Mouse (Mus musculus) neural tube, embryonic 14.5 days (tissue): ENCODE data around the gene Noxa1. TPM values are rescaled to one million over a fixed set of nuclear protein-coding genes. Genes with fewer than 3 reads are reported as not detected.

Experiments
- ATAC-seq: fragments of 200-750 bp; cut with Nextera tagmentation; 2 replicates; pipeline ENCODE4 v1.8.0; 2017; ENCODE audit warnings: low read depth, mild to moderate bottlenecking, moderate TSS enrichment, moderate library complexity
- H3K27ac ChIP-seq: fragments of 300-500 bp; sonication (generic); 2 replicates; pipeline ENCODE4 v1.5.1; 2014; ENCODE audit warnings: low read depth, mild to moderate bottlenecking, control low read depth, low read length, moderate library complexity, mixed read lengths
- H3K27me3 ChIP-seq: fragments of 300-500 bp; sonication (generic); 2 replicates; pipeline ENCODE4 v1.6.1; 2014; ENCODE audit warnings: low read length; ENCODE audit not compliant: control insufficient read depth, insufficient read depth
- H3K36me3 ChIP-seq: fragments of 300-500 bp; sonication (generic); 2 replicates; pipeline ENCODE4 v1.6.1; 2014; ENCODE audit warnings: low read length, mixed read lengths; ENCODE audit not compliant: control insufficient read depth, insufficient read depth
- H3K4me1 ChIP-seq: fragments of 300-500 bp; sonication (generic); 2 replicates; pipeline ENCODE4 v1.6.1; 2014; ENCODE audit warnings: low read length; ENCODE audit not compliant: control insufficient read depth, insufficient read depth
- H3K4me2 ChIP-seq: fragments of 300-500 bp; sonication (generic); 2 replicates; pipeline ENCODE4 v1.6.1; 2014; ENCODE audit warnings: mild to moderate bottlenecking, low read depth, low read length, control low read depth
- H3K4me3 ChIP-seq: fragments of 300-500 bp; sonication (generic); 2 replicates; pipeline ENCODE4 v1.5.1; 2014; ENCODE audit warnings: low read depth, low read length, control low read depth, mixed read lengths
- H3K9ac ChIP-seq: fragments of 300-500 bp; sonication (generic); replicated peaks from 2 replicates; pipeline ENCODE4 v1.6.1; 2014; ENCODE audit warnings: low read depth, mild to moderate bottlenecking, control low read depth, low read length, mixed read lengths
- H3K9me3 ChIP-seq: fragments of 300-500 bp; sonication (generic); 2 replicates; pipeline ENCODE4 v1.6.1; 2016; ENCODE audit warnings: low read length; ENCODE audit not compliant: control insufficient read depth
- WGBS: fragments of 180-500 bp; shearing (Covaris S2); extraction: QIAGEN DNeasy Blood & Tissue Kit; methylation state at CpG from one replicate; pipeline ENCODE4 v1.1.7; 2014; 5-methylcytosine and 5-hydroxymethylcytosine counted together
- polyA plus RNA-seq: library from polyadenylated mRNA; unstranded; fragments of >200 nt; fragmentation: Nextera tagmentation; extraction: Ambion mirVana; gene quantifications from 2 replicates; pipeline ENCODE4 v1.2.1, GENCODE M21; 2014

Noxa1 gene
- polyA plus RNA-seq, 1 experiment from 2014 or later, result not detected

DNA sequence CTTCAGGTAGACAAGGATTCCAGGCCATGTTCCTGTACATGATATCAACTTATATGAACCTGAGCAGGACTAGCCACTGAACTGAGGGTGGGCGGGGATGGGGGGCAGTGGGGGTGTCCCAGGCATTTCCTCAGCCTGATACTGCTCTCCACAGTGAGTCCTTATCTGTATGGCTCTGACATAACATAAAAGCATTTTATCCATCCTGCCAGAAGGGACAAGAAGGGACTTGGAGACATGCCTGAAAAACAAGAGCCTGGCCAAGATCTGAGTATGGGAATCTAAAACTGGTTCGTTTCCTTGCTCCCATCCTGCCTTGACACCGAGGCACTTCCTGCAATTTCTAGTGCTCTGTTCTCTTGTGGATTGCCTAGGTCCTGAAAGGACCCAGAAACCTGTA is 11.1 kb upstream of the Noxa1 start:
- H3K4me2 ChIP-seq, result no peak overlapping the region
- H3K9ac ChIP-seq, result no peak overlapping the region
- no peak overlapping the region for H3K4me3 ChIP-seq
- no peak overlapping the region for H3K27ac ChIP-seq
- WGBS, result 80% methylated on average over 3 of the region's 3 CpGs
- no peaks in the 10 kb centered on the region for H3K4me1 ChIP-seq
- no peaks in the 10 kb centered on the region for H3K27me3 ChIP-seq
- H3K9me3 ChIP-seq, result no peaks in the 10 kb centered on the region
- ATAC-seq, result no peak
- no peaks in the 10 kb centered on the region for H3K36me3 ChIP-seq

DNA sequence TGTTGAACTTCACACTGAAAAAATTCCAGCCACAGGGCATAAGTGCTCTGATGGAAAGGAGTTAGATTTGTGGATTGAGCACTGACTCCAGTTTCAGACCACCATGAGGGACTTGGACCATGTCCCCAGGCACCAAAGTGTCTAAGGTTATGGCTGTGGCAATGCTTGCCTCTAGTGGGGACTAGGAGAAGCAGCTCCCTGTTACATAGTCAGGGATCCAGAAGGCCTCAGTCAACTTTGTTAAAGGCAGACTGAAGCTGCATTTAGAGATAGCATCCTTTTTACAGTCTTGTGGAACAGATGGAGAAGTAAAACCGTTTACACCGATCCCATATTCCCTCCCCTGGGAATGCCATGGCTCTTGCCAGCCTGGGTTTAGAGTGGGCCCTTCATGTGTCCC is 9.2 kb upstream of the Noxa1 start:
- H3K4me2 ChIP-seq, result no peak overlapping the region
- no peak overlapping the region for H3K27ac ChIP-seq
- H3K9me3 ChIP-seq, result no peaks in the 10 kb centered on the region
- no peaks in the 10 kb centered on the region for H3K36me3 ChIP-seq
- H3K27me3 ChIP-seq, result no peaks in the 10 kb centered on the region
- WGBS, result 73% methylated on average over 2 of the region's 2 CpGs
- H3K4me1 ChIP-seq, result 0 out of 2 replicates have a peak, but pooled peaks cover 1% of the 10 kb centered on the region
- no peak overlapping the region for H3K4me3 ChIP-seq
- ATAC-seq, result no peak
- no peak overlapping the region for H3K9ac ChIP-seq

DNA sequence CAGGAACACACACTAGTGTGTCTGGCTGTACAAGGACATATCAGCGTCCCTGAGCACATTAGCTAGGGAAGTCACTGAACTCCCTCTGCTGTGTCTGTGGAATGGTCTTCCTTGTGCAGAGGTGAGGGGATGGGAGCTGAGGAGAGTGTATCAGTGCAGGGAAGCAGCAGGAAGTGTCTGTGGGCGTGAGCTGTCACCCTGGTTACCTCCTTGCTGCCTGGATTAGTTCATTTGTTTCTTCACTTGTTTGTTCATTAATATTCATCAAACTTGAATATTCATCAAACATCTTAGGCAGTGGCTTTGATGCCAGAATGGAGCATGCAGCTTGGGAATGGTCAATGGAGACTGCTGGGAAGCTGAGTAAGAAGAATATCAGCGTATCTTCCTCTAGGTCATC is 4.8 kb upstream of the Noxa1 start:
- Histone ChIP-seq H3K4me1 (0 out of 2 replicates have a peak, but pooled peaks cover 2% of the 10 kb centered on the region), H3K36me3 (no peaks in the 10 kb centered on the region), H3K9me3 (no peaks in the 10 kb centered on the region), H3K27me3 (no peaks in the 10 kb centered on the region), H3K4me3 (no peak overlapping the region), H3K4me2 (no peak overlapping the region), H3K27ac (no peak overlapping the region), H3K9ac (no peak overlapping the region)
- 45% methylated on average over 3 of the region's 3 CpGs for WGBS
- no peak for ATAC-seq

DNA sequence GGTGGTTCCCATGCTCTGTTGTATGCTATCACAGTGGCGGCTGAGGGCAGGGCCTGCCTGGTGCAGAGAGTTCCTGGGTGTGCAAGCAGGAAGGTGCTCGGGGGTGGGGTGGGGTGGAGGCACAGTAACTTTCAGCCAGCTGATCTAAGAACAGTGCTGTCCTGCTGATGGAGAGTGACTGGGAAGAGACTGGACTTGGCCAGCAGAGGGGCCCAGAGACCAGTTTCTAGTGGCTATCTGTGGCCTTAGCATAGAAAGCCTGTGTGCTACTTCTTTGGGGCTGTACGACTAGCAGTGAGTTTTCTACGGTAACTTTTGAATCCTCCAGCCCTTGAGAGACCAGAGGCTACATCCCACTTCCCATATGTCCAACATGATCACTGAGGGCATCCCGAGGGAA is 4.0 kb upstream of the Noxa1 start:
- Histone ChIP-seq H3K27ac (no peak overlapping the region), H3K4me3 (no peak overlapping the region), H3K27me3 (no peaks in the 10 kb centered on the region), H3K9ac (no peak overlapping the region), H3K36me3 (no peaks in the 10 kb centered on the region), H3K4me1 (0 out of 2 replicates have a peak, but pooled peaks cover 2% of the 10 kb centered on the region), H3K9me3 (no peaks in the 10 kb centered on the region), H3K4me2 (no peak overlapping the region)
- 46% methylated on average over 5 of the region's 5 CpGs for WGBS
- ATAC-seq, result peak; percentile 66; the same call in 1 of the 2 replicates

DNA sequence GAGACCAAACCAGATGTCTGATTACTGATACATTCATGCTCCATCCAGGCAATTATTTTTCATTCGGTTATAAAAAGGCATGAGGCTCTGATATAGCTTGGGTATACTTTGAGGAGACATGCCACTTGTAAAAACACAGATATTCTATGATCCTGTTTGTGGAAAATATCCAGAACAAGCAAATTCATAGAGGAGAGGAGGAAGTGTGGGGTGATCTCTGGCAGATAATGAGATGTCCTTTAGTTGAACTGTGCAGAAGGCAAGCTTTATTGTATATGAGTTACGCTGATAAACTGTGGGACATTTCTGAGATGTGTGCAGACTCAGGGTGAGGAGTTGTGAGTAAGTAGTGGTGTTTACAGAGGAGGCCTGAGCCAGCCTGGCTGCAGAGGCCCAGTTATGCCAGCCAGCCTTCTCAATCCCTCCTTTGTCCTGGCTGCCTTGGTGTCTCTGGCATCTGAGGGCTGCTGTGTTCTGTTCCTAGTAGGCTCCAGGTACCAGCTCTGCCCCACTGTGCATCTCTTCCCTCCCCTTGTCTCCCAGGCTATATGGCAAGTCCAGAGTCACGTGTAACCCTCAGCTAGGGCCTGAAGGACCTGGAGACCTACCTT is 3.2 kb upstream of the Noxa1 start:
- Histone ChIP-seq H3K9ac (no peak overlapping the region), H3K27ac (no peak overlapping the region), H3K4me1 (0 out of 2 replicates have a peak, but pooled peaks cover 2% of the 10 kb centered on the region), H3K4me2 (no peak overlapping the region), H3K9me3 (no peaks in the 10 kb centered on the region), H3K27me3 (no peaks in the 10 kb centered on the region), H3K4me3 (no peak overlapping the region), H3K36me3 (no peaks in the 10 kb centered on the region)
- ATAC-seq, result no peak
- 89% methylated on average over 3 of the region's 3 CpGs for WGBS

DNA sequence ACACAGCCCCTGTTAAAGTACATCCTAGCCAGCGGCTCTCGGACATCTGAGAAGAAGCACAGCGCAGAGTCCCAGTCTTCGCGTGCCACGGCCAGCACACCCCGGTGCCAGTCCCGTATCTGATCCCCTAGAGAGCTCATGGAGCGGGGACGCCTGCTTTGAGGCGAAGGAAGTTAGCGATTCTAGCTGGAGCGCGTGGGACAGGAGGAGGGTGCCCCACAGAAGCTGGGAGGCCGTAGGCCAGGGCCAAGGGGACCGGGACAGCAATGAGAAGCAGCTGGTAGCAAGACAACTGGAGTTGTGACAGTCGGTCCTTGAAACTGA is 202 bp downstream of the Noxa1 start:
- Histone ChIP-seq H3K4me1 (0 out of 2 replicates have a peak, but pooled peaks cover 2% of the 10 kb centered on the region), H3K9ac (no peak overlapping the region), H3K36me3 (no peaks in the 10 kb centered on the region), H3K27me3 (no peaks in the 10 kb centered on the region), H3K9me3 (no peaks in the 10 kb centered on the region), H3K27ac (no peak overlapping the region), H3K4me3 (no peak overlapping the region), H3K4me2 (no peak overlapping the region)
- ATAC-seq, result no peak
- WGBS, result 37% methylated on average over 17 of the region's 17 CpGs

DNA sequence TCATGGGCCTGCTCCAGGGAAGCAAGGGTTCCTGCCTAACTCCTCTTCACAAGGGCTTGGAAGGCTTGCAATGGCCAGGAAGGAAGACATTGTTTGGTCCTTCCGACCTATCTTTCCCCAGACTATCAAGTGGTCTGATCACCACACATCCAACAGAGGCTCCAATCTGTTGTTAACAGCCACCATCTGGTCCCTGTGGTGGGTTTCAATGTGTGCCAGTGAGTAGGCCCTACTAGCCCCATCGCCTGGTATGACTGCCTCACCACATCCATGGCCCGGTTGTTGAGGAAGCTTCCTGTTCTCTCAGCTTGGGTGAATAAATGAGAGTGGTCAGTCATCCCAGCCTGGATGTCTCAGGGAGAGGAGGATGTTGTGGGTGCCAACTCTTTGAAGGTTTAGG is 6.3 kb downstream of the Noxa1 start:
- Histone ChIP-seq H3K36me3 (no peaks in the 10 kb centered on the region), H3K27ac (no peak overlapping the region), H3K27me3 (no peaks in the 10 kb centered on the region), H3K9me3 (no peaks in the 10 kb centered on the region), H3K4me3 (no peak overlapping the region), H3K9ac (no peak overlapping the region), H3K4me2 (no peak overlapping the region), H3K4me1 (no peaks in the 10 kb centered on the region)
- 95% methylated on average over 3 of the region's 3 CpGs for WGBS
- no peak for ATAC-seq

DNA sequence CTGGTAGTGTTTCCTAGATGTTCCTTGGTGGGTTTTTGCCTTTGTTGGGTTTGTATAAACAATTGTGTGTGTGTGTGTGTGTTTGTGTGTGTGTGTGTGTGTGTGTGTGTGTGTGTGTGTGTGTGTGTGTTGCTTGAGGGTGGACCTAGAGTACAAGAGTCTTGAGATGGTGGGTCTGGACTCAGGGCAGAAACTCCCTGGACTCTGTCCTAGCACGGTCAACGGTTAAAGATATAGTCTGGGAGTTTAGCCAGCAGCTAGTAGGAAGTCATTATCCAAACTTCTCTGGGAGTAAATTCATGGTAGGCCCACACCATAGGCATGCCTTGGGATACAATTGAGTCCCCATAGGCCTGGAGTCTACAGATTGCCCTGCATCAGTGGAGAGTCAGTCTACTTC is 7.1 kb downstream of the Noxa1 start:
- whole genome bisulfite sequencing, result 95% methylated on average over 2 of the region's 2 CpGs
- Histone ChIP-seq H3K4me2 (no peak overlapping the region), H3K9me3 (no peaks in the 10 kb centered on the region), H3K36me3 (no peaks in the 10 kb centered on the region), H3K27ac (no peak overlapping the region), H3K4me3 (no peak overlapping the region), H3K4me1 (no peaks in the 10 kb centered on the region), H3K27me3 (no peaks in the 10 kb centered on the region), H3K9ac (no peak overlapping the region)
- no peak for ATAC-seq

DNA sequence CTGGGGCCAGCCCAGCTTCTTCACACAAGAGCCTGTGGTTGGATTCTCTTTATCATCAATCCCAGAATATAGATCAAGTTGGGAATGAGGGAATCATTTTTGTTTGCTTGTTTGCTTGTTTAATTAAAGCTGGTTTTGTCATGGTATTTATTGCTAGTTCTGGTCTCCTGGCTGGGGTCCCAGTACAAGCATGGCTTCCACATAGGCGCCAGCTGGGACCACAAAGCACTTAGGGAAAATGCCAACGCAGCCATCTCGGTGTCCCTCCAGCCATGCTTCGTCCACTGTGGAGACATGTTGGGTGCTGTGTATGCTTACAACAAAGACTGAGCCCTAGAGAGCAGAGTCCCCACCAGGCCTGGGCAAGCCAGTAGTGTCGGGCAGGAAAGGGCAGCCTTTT is 9.4 kb downstream of the Noxa1 start:
- 82% methylated on average over 5 of the region's 5 CpGs for WGBS
- no peaks in the 10 kb centered on the region for H3K27me3 ChIP-seq
- no peaks in the 10 kb centered on the region for H3K4me1 ChIP-seq

More for the DNA sequence above, 9.4 kb downstream of the Noxa1 start:
- Histone ChIP-seq H3K9me3 (no peaks in the 10 kb centered on the region), H3K27ac (no peak overlapping the region), H3K4me3 (no peak overlapping the region), H3K9ac (no peak overlapping the region), H3K4me2 (no peak overlapping the region), H3K36me3 (no peaks in the 10 kb centered on the region)
- no peak for ATAC-seq
